Mouse (Mus musculus): ENCODE results near the gene Bmp10. TPM values are rescaled to one million over a fixed set of nuclear protein-coding genes. Genes with fewer than 3 reads are reported as not detected.
"Not testable (repeated sequence)": the region's sequence is repeated elsewhere in the genome, so short reads cannot be mapped to it uniquely, and the experiment has no call there.

Gene Bmp10
- polyA plus RNA-seq, 1 experiment from 2014 or later, result 7.5 TPM

- no peaks in the 10 kb centered on the region for H3K9me3 ChIP-seq (replicated peaks; ENCODE audit: control insufficient read depth, low read length)
- H3K4me1 ChIP-seq (ENCODE audit: control insufficient read depth, insufficient read depth, low read length), result peaks cover 7% of the 10 kb centered on the region
- no peak overlapping the region for H3K27ac ChIP-seq (ENCODE audit: low read length)
- 19% methylated on average over 12 of the region's 12 CpGs for WGBS
- ATAC-seq (replicated peaks; ENCODE audit: extremely low read depth, insufficient read depth, low FRiP score), result no peak
- no peaks in the 10 kb centered on the region; the same call in 1 of the 2 replicates for H3K36me3 ChIP-seq (ENCODE audit: control insufficient read depth, insufficient read depth)
- 0 out of 2 replicates have a peak overlapping the region, but pooled peaks have one; percentile 14 for H3K9ac ChIP-seq (ENCODE audit: low read length)
- no peak overlapping the region for H3K4me3 ChIP-seq (ENCODE audit: low read length)
- H3K4me2 ChIP-seq (ENCODE audit: low read depth, low read length), result peak overlapping the region; percentile 31
- H3K27me3 ChIP-seq (ENCODE audit: control insufficient read depth, insufficient read depth, low read length), result peaks cover 16% of the 10 kb centered on the region; the same call in 1 of the 2 replicates
These were observed 37.4 kb downstream of the Bmp10 start for GRCm38 (mm10) chr6:87466221-87466620.

- no peak overlapping the region for H3K27ac ChIP-seq (ENCODE audit: low read length)
These were observed 38.6 kb downstream of the Bmp10 start for GRCm38 (mm10) chr6:87467373-87467772.

GRCm38 (mm10) chr6:87468372-87468771, 39.6 kb downstream of the Bmp10 start:
- H3K9me3 ChIP-seq (replicated peaks; ENCODE audit: control insufficient read depth, low read length), result no peaks in the 10 kb centered on the region
- H3K4me2 ChIP-seq (ENCODE audit: low read depth, low read length), result no peak overlapping the region
- ATAC-seq (replicated peaks; ENCODE audit: extremely low read depth, insufficient read depth, low FRiP score), result no peak
- no peak overlapping the region; the same call in 1 of the 2 replicates for H3K27ac ChIP-seq (ENCODE audit: low read length)
- H3K27me3 ChIP-seq (ENCODE audit: control insufficient read depth, insufficient read depth, low read length), result peaks cover 17% of the 10 kb centered on the region
- H3K4me1 ChIP-seq (ENCODE audit: control insufficient read depth, insufficient read depth, low read length), result peaks cover 7% of the 10 kb centered on the region
- H3K4me3 ChIP-seq (ENCODE audit: low read length), result no peak overlapping the region
- no peak overlapping the region for H3K9ac ChIP-seq (ENCODE audit: low read length)
- 35% methylated on average over 10 of the region's 10 CpGs for WGBS
- H3K36me3 ChIP-seq (ENCODE audit: control insufficient read depth, insufficient read depth), result no peaks in the 10 kb centered on the region; the same call in 1 of the 2 replicates

More at GRCm38 (mm10) chr6:87467373-87467772, 38.6 kb downstream of the Bmp10 start:
- ATAC-seq (replicated peaks; ENCODE audit: extremely low read depth, insufficient read depth, low FRiP score), result no peak
- Histone ChIP-seq H3K27me3 (ENCODE audit: control insufficient read depth, insufficient read depth, low read length) (peaks cover 17% of the 10 kb centered on the region; the same call in 1 of the 2 replicates), H3K4me2 (ENCODE audit: low read depth, low read length) (no peak overlapping the region), H3K36me3 (ENCODE audit: control insufficient read depth, insufficient read depth) (no peaks in the 10 kb centered on the region; the same call in 1 of the 2 replicates), H3K9ac (ENCODE audit: low read length) (no peak overlapping the region), H3K4me3 (ENCODE audit: low read length) (no peak overlapping the region), H3K4me1 (ENCODE audit: control insufficient read depth, insufficient read depth, low read length) (peaks cover 7% of the 10 kb centered on the region), H3K9me3 (replicated peaks; ENCODE audit: control insufficient read depth, low read length) (no peaks in the 10 kb centered on the region)
- WGBS, result 94% methylated on average over 1 of the region's 1 CpGs

GRCm38 (mm10) chr6:87470098-87470497, 41.3 kb downstream of the Bmp10 start:
- not testable (repeated sequence) for H3K9me3 ChIP-seq (replicated peaks; ENCODE audit: control insufficient read depth, low read length); H3K4me1 ChIP-seq (ENCODE audit: control insufficient read depth, insufficient read depth, low read length); ATAC-seq (replicated peaks; ENCODE audit: extremely low read depth, insufficient read depth, low FRiP score); H3K27ac ChIP-seq (ENCODE audit: low read length); H3K4me3 ChIP-seq (ENCODE audit: low read length); H3K36me3 ChIP-seq (ENCODE audit: control insufficient read depth, insufficient read depth); H3K4me2 ChIP-seq (ENCODE audit: low read depth, low read length); H3K9ac ChIP-seq (ENCODE audit: low read length)
- WGBS, result 90% methylated on average over 12 of the region's 12 CpGs
- H3K27me3 ChIP-seq (ENCODE audit: control insufficient read depth, insufficient read depth, low read length), result peaks cover 13% of the 10 kb centered on the region

GRCm38 (mm10) chr6:87475223-87475622, 46.4 kb downstream of the Bmp10 start:
- Histone ChIP-seq H3K27me3 (ENCODE audit: control insufficient read depth, insufficient read depth, low read length) (peaks cover 11% of the 10 kb centered on the region), H3K4me3 (ENCODE audit: low read length) (no peak overlapping the region), H3K4me1 (ENCODE audit: control insufficient read depth, insufficient read depth, low read length) (0 out of 2 replicates have a peak, but pooled peaks cover 2% of the 10 kb centered on the region), H3K9me3 (replicated peaks; ENCODE audit: control insufficient read depth, low read length) (no peaks in the 10 kb centered on the region), H3K9ac (ENCODE audit: low read length) (no peak overlapping the region), H3K4me2 (ENCODE audit: low read depth, low read length) (no peak overlapping the region), H3K36me3 (ENCODE audit: control insufficient read depth, insufficient read depth) (no peaks in the 10 kb centered on the region; the same call in 1 of the 2 replicates), H3K27ac (ENCODE audit: low read length) (no peak overlapping the region)
- ATAC-seq (replicated peaks; ENCODE audit: extremely low read depth, insufficient read depth, low FRiP score), result no peak
- 88% methylated on average over 5 of the region's 5 CpGs for WGBS

GRCm38 (mm10) chr6:87478847-87479246, 50.1 kb downstream of the Bmp10 start:
- Histone ChIP-seq H3K36me3 (ENCODE audit: control insufficient read depth, insufficient read depth) (no peaks in the 10 kb centered on the region), H3K9ac (ENCODE audit: low read length) (no peak overlapping the region), H3K4me1 (ENCODE audit: control insufficient read depth, insufficient read depth, low read length) (0 out of 2 replicates have a peak, but pooled peaks cover 2% of the 10 kb centered on the region), H3K9me3 (replicated peaks; ENCODE audit: control insufficient read depth, low read length) (peaks cover 9% of the 10 kb centered on the region; the same call in 1 of the 2 replicates), H3K4me3 (ENCODE audit: low read length) (no peak overlapping the region), H3K27ac (ENCODE audit: low read length) (no peak overlapping the region), H3K27me3 (ENCODE audit: control insufficient read depth, insufficient read depth, low read length) (peaks cover 10% of the 10 kb centered on the region), H3K4me2 (ENCODE audit: low read depth, low read length) (no peak overlapping the region)
- WGBS, result 34% methylated on average over 4 of the region's 4 CpGs
- ATAC-seq (replicated peaks; ENCODE audit: extremely low read depth, insufficient read depth, low FRiP score), result no peak

- 25% methylated on average over 5 of the region's 5 CpGs for WGBS
- Histone ChIP-seq H3K27me3 (ENCODE audit: control insufficient read depth, insufficient read depth, low read length) (peaks cover 10% of the 10 kb centered on the region), H3K9ac (ENCODE audit: low read length) (no peak overlapping the region), H3K27ac (ENCODE audit: low read length) (no peak overlapping the region), H3K9me3 (replicated peaks; ENCODE audit: control insufficient read depth, low read length) (peaks cover 9% of the 10 kb centered on the region; the same call in 1 of the 2 replicates), H3K4me1 (ENCODE audit: control insufficient read depth, insufficient read depth, low read length) (0 out of 2 replicates have a peak, but pooled peaks cover 2% of the 10 kb centered on the region), H3K4me2 (ENCODE audit: low read depth, low read length) (no peak overlapping the region), H3K36me3 (ENCODE audit: control insufficient read depth, insufficient read depth) (no peaks in the 10 kb centered on the region), H3K4me3 (ENCODE audit: low read length) (no peak overlapping the region)
- ATAC-seq (replicated peaks; ENCODE audit: extremely low read depth, insufficient read depth, low FRiP score), result no peak
These were observed 50.7 kb downstream of the Bmp10 start for GRCm38 (mm10) chr6:87479291-87479999.

GRCm38 (mm10) chr6:87483224-87483899, 54.6 kb downstream of the Bmp10 start:
- no peak for ATAC-seq (replicated peaks; ENCODE audit: extremely low read depth, insufficient read depth, low FRiP score)
- Histone ChIP-seq H3K9me3 (replicated peaks; ENCODE audit: control insufficient read depth, low read length) (peaks cover 9% of the 10 kb centered on the region; the same call in 1 of the 2 replicates), H3K4me3 (ENCODE audit: low read length) (no peak overlapping the region), H3K27me3 (ENCODE audit: control insufficient read depth, insufficient read depth, low read length) (peaks cover 7% of the 10 kb centered on the region), H3K4me2 (ENCODE audit: low read depth, low read length) (no peak overlapping the region), H3K36me3 (ENCODE audit: control insufficient read depth, insufficient read depth) (no peaks in the 10 kb centered on the region), H3K9ac (ENCODE audit: low read length) (no peak overlapping the region), H3K27ac (ENCODE audit: low read length) (no peak overlapping the region), H3K4me1 (ENCODE audit: control insufficient read depth, insufficient read depth, low read length) (0 out of 2 replicates have a peak, but pooled peaks cover 2% of the 10 kb centered on the region)
- WGBS, result 70% methylated on average over 12 of the region's 12 CpGs

GRCm38 (mm10) chr6:87483900-87484289, 55.1 kb downstream of the Bmp10 start:
- peaks cover 9% of the 10 kb centered on the region; the same call in 1 of the 2 replicates for H3K9me3 ChIP-seq (replicated peaks; ENCODE audit: control insufficient read depth, low read length)
- no peak overlapping the region for H3K4me2 ChIP-seq (ENCODE audit: low read depth, low read length)
- WGBS, result 64% methylated on average over 3 of the region's 3 CpGs
- H3K4me3 ChIP-seq (ENCODE audit: low read length), result no peak overlapping the region
- no peaks in the 10 kb centered on the region for H3K36me3 ChIP-seq (ENCODE audit: control insufficient read depth, insufficient read depth)
- 0 out of 2 replicates have a peak, but pooled peaks cover 2% of the 10 kb centered on the region for H3K4me1 ChIP-seq (ENCODE audit: control insufficient read depth, insufficient read depth, low read length)
- peaks cover 5% of the 10 kb centered on the region; the same call in 1 of the 2 replicates for H3K27me3 ChIP-seq (ENCODE audit: control insufficient read depth, insufficient read depth, low read length)
- no peak overlapping the region for H3K9ac ChIP-seq (ENCODE audit: low read length)
- no peak for ATAC-seq (replicated peaks; ENCODE audit: extremely low read depth, insufficient read depth, low FRiP score)
- no peak overlapping the region for H3K27ac ChIP-seq (ENCODE audit: low read length)
